Mouse (Mus musculus) midbrain, embryonic 15.5 days (tissue): ENCODE results near the gene Cacna1d. TPM values are rescaled to one million over a fixed set of nuclear protein-coding genes. Genes with fewer than 3 reads are reported as not detected.

Experiments
- ATAC-seq: fragments of 200-750 bp; cut with Nextera tagmentation; replicated peaks from 2 replicates; pipeline ENCODE4 v1.8.0; 2017; ENCODE audit warnings: moderate TSS enrichment
- H3K27ac ChIP-seq: fragments of 300-500 bp; sonication (generic); 2 replicates; pipeline ENCODE4 v1.5.1; 2015; ENCODE audit warnings: mild to moderate bottlenecking, inconsistent platforms
- H3K27me3 ChIP-seq: fragments of 300-500 bp; sonication (generic); replicated peaks from 2 replicates; pipeline ENCODE4 v1.6.1; 2015; ENCODE audit warnings: inconsistent platforms
- H3K36me3 ChIP-seq: fragments of 300-500 bp; sonication (generic); replicated peaks from 2 replicates; pipeline ENCODE4 v1.6.1; 2015; ENCODE audit warnings: inconsistent platforms
- H3K4me1 ChIP-seq: fragments of 300-500 bp; sonication (generic); 2 replicates; pipeline ENCODE4 v1.6.1; 2015; ENCODE audit warnings: inconsistent platforms
- H3K4me2 ChIP-seq: fragments of 300-500 bp; sonication (generic); 2 replicates; pipeline ENCODE4 v1.6.1; 2015; ENCODE audit warnings: inconsistent platforms, mild to moderate bottlenecking, moderate library complexity
- H3K4me3 ChIP-seq: fragments of 300-500 bp; sonication (generic); 2 replicates; pipeline ENCODE4 v1.5.1; 2015; ENCODE audit warnings: mild to moderate bottlenecking, inconsistent platforms
- H3K9ac ChIP-seq: fragments of 300-500 bp; sonication (generic); 2 replicates; pipeline ENCODE4 v1.6.1; 2015; ENCODE audit warnings: mild to moderate bottlenecking, inconsistent platforms
- H3K9me3 ChIP-seq: fragments of 300-500 bp; sonication (generic); 2 replicates; pipeline ENCODE4 v1.6.1; 2016; ENCODE audit warnings: inconsistent platforms
- WGBS: fragments of 180-500 bp; shearing (Covaris S2); methylation state at CpG from one replicate; pipeline ENCODE4 v1.1.7; 2015; ENCODE audit warnings: mixed read lengths; 5-methylcytosine and 5-hydroxymethylcytosine counted together
- polyA plus RNA-seq: library from polyadenylated mRNA; unstranded; fragments of >200 nt; fragmentation: Nextera tagmentation; extraction: Ambion mirVana; gene quantifications from 2 replicates; pipeline ENCODE4 v1.2.1, GENCODE M21; 2015

Gene Cacna1d
- polyA plus RNA-seq, 1 experiment from 2014 or later: 12.1 TPM

DNA sequence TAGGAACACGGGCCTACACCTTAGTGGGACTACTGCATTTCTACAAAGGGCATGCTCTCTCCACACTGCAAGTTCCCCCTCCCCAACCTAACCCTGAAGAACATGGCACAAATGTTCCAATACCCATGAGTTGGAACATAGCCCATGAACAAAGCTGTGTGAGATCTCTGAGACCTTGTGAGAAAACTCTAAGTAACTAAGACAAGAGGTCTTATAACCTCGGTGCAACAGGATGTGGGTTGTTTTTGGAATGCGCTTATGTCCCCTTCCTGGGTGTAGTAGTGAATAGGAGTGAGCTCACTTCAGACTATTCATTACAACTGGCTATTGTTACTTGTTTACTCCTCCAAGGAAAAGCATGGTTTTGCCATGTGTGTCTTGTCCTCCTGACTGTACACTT lies 353.3 kb downstream of the Cacna1d start:
- H3K4me2 ChIP-seq: no peak overlapping the region
- 88% methylated on average over 3 of the region's 3 CpGs for WGBS
- H3K4me1 ChIP-seq: no peaks in the 10 kb centered on the region
- H3K27ac ChIP-seq: no peak overlapping the region
- no peaks in the 10 kb centered on the region for H3K9me3 ChIP-seq
- H3K4me3 ChIP-seq: no peak overlapping the region
- no peak for ATAC-seq
- no peak overlapping the region for H3K9ac ChIP-seq
- H3K27me3 ChIP-seq: no peaks in the 10 kb centered on the region
- no peaks in the 10 kb centered on the region for H3K36me3 ChIP-seq

DNA sequence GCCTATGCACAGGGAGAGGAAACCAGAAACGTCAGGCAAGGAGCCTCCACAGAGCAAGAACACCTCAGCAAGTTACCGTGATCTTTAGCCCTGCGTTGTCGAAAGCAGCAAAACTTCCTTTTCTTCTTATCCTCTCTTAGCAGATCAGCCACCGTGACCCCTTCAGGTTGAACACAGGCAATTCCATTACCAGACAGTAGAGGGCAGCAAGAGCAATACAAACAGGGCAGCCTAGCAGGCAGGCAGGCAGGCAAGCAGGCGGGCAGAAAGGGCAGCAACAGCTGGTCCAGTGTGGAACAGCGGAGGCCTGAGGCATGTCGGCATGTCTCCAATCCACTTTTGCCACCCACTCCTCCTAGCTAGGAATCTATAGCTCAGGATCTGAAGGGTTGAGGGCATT lies 354.3 kb downstream of the Cacna1d start:
- Histone ChIP-seq H3K27ac (no peak overlapping the region), H3K9ac (no peak overlapping the region), H3K27me3 (no peaks in the 10 kb centered on the region), H3K36me3 (no peaks in the 10 kb centered on the region), H3K4me2 (no peak overlapping the region), H3K4me3 (no peak overlapping the region), H3K4me1 (no peaks in the 10 kb centered on the region), H3K9me3 (no peaks in the 10 kb centered on the region)
- peak; percentile 87 for ATAC-seq
- WGBS: 6% methylated on average over 8 of the region's 8 CpGs

DNA sequence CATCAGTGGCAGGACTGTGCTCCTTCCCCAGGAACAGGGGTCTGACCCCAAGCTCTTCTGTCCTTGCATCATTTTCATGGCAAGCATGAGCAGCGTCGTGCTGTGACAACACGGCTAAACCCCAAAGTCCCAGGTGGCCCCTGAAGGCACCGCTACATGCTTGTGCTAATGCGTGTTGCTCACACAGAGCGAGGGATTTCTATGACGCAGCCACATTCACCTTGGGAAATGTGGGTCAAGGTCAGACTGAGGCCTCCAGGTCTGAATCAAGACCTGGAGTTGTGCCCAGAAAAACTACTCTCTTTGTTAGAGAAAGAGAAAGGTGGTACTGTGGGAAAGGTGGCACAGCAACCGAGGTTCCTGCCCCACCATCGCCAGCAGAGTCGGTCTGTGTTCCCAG lies 355.9 kb downstream of the Cacna1d start:
- H3K36me3 ChIP-seq: no peaks in the 10 kb centered on the region

DNA sequence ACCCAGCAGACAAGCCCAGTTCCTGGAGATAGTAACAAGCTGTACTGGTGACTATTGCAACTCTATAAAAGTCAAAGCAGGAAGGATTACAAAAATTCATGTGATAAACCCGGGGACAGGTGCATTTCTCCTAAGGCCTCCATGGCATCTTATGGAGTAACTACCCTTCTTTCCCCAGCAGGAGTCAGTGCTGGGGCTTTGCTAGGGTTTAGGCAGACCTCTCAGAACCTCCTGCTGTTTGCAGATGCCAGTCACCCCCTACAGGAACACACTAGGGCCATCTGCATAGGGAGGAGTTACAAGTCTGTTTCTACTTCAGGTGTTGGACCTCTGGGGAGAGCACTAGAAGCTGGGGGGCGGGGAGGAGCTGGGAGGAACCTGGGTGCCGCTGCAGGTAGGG lies 357.6 kb downstream of the Cacna1d start:
- no peaks in the 10 kb centered on the region for H3K36me3 ChIP-seq
- 58% methylated on average over 3 of the region's 3 CpGs for WGBS
- no peak overlapping the region for H3K4me3 ChIP-seq
- H3K4me1 ChIP-seq: no peaks in the 10 kb centered on the region
- H3K4me2 ChIP-seq: no peak overlapping the region
- H3K9ac ChIP-seq: no peak overlapping the region
- no peak overlapping the region for H3K27ac ChIP-seq
- no peaks in the 10 kb centered on the region for H3K27me3 ChIP-seq
- no peaks in the 10 kb centered on the region for H3K9me3 ChIP-seq
- no peak for ATAC-seq

More for the DNA sequence above, 355.9 kb downstream of the Cacna1d start:
- 85% methylated on average over 10 of the region's 10 CpGs for WGBS
- H3K4me3 ChIP-seq: no peak overlapping the region
- H3K9ac ChIP-seq: no peak overlapping the region
- H3K4me1 ChIP-seq: no peaks in the 10 kb centered on the region
- no peak overlapping the region for H3K27ac ChIP-seq
- H3K9me3 ChIP-seq: no peaks in the 10 kb centered on the region
- H3K27me3 ChIP-seq: no peaks in the 10 kb centered on the region
- no peak overlapping the region for H3K4me2 ChIP-seq
- ATAC-seq: no peak

DNA sequence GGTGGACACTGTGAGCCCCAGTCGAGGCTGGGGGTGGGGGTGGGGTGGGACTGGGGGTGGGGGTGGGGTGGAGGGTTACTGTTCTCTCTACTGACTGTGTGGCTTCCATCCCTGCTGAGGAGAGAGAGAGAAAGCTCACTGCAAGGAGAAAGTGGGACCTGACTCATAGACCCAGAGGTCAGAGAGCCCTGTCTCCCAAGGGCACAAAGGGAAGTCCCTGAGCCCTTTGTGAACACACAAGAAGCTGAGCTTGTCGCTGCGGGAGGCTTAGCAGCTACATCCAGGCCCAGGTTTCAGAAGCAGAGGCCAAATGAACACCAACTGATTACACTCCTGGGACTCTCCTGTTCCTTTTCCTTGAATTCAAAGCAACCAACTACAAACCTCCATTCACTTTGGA lies 360.0 kb downstream of the Cacna1d start:
- Histone ChIP-seq H3K4me3 (no peak overlapping the region), H3K9ac (no peak overlapping the region), H3K4me1 (no peaks in the 10 kb centered on the region), H3K36me3 (no peaks in the 10 kb centered on the region), H3K27ac (no peak overlapping the region), H3K9me3 (no peaks in the 10 kb centered on the region), H3K27me3 (no peaks in the 10 kb centered on the region), H3K4me2 (no peak overlapping the region)
- WGBS: 14% methylated on average over 3 of the region's 3 CpGs
- ATAC-seq: no peak

DNA sequence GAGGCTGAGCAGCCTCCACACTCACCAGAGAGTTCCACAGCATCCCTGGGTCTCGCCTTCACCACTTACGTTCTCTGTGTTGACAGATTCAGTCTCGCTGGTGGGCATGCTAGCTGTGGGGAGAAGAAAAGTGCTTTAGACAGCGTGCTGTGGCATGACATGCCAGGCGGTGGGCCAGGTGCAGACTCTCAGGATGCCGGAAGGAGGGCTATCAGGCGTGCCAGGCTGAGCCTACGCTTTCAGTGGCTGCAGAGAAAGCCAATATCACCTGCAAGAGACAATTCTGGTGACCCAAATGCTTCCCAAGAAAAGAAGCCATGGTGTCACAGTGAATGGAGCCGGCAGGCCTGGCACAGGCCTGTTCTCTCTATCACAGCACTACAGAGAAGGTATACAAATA lies 361.2 kb downstream of the Cacna1d start:
- 88% methylated on average over 9 of the region's 9 CpGs for WGBS

DNA sequence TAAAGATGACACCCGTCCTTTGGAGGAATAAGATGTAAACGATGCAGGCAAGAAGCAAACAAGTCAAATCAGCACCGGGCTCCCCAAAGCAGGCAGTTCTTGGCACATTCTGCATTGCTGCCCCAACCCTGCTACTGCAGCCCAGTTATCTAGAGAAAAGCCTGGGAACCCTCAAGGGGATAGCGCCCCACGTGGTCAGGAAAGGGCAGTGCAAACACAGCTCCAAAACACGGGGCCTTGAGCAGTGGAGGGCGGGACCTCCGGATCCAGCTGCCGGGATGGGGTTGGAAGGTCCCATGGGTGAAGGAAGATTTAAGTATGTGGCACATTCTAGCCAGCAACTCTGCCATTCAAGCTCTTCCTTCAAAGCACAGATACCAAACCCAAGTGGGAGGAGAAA lies 361.9 kb downstream of the Cacna1d start:
- WGBS: 31% methylated on average over 9 of the region's 9 CpGs

More for the DNA sequence above, 361.2 kb downstream of the Cacna1d start:
- Histone ChIP-seq H3K9me3 (no peaks in the 10 kb centered on the region), H3K9ac (no peak overlapping the region), H3K4me1 (no peaks in the 10 kb centered on the region), H3K4me3 (no peak overlapping the region), H3K4me2 (no peak overlapping the region), H3K36me3 (no peaks in the 10 kb centered on the region), H3K27ac (no peak overlapping the region), H3K27me3 (no peaks in the 10 kb centered on the region)
- ATAC-seq: no peak

DNA sequence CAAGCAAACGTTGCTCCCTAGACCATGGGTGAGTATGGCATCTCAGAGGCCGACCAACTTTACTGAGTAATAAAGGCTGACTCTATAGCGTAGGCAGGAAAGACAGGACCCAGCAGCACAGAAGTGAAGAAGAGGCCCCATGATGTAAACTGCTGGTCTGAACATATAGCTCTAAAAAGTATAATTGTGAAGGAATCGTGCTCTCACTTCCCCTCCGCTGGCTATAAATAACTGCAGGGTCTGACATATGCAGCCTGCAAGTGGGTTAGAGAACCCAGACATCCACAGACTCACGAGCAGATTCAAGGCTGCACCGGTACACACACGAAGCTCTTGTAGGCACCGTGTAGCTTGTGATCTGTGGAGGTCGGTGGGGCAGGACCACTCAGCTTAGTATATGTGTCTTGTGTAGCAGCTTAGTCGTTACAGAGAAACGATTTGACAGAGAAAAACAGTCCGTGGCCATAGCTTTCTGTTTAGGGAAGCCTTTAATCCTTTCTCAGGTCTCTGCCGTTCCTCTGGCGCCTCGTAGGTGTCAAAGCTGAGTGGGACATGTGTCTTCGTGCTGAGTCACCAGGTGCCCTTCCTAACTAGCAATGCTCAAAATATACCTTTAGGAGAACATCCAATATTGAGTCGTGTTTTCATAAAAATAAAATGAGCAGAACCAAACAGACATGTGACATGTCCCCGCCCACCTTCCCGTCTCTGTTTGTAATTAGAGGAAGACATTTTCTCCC lies 366.1 kb downstream of the Cacna1d start:
- H3K36me3 ChIP-seq: no peaks in the 10 kb centered on the region
- no peak for ATAC-seq
- H3K4me3 ChIP-seq: no peak overlapping the region
- WGBS: 84% methylated on average over 20 of the region's 20 CpGs
- no peaks in the 10 kb centered on the region for H3K27me3 ChIP-seq
- no peak overlapping the region for H3K4me2 ChIP-seq
- H3K9ac ChIP-seq: no peak overlapping the region
- no peaks in the 10 kb centered on the region for H3K4me1 ChIP-seq
- no peak overlapping the region for H3K27ac ChIP-seq
- H3K9me3 ChIP-seq: no peaks in the 10 kb centered on the region

More for the DNA sequence above, 361.9 kb downstream of the Cacna1d start:
- no peaks in the 10 kb centered on the region for H3K27me3 ChIP-seq
- H3K4me2 ChIP-seq: no peak overlapping the region
- no peaks in the 10 kb centered on the region for H3K9me3 ChIP-seq
- H3K27ac ChIP-seq: no peak overlapping the region
- no peak for ATAC-seq
- no peaks in the 10 kb centered on the region for H3K4me1 ChIP-seq
- H3K9ac ChIP-seq: no peak overlapping the region
- no peaks in the 10 kb centered on the region for H3K36me3 ChIP-seq
- no peak overlapping the region for H3K4me3 ChIP-seq

DNA sequence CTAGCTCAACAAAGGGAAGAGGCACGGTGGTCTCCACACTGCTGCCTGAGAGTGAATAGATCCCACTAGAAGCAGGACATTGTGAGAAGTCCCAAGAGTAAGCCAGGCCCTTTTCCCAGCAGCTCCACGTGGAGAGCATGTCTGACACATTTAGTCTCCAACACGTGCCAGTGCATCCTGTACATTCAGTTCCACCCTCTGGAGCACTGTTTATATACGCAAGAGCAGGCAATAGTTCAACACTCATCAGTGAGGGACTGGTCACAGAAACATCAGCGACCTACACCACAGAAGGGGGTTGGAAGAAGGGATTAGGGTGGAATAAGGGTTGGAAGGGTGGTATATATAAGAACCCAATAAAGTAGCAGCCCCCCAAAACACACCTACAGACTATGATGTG lies 371.2 kb downstream of the Cacna1d start:
- 77% methylated on average over 5 of the region's 5 CpGs for WGBS
- Histone ChIP-seq H3K36me3 (no peaks in the 10 kb centered on the region), H3K4me3 (no peak overlapping the region), H3K27ac (no peak overlapping the region), H3K4me2 (no peak overlapping the region), H3K9me3 (no peaks in the 10 kb centered on the region), H3K27me3 (no peaks in the 10 kb centered on the region), H3K4me1 (no peaks in the 10 kb centered on the region), H3K9ac (no peak overlapping the region)
- ATAC-seq: no peak

DNA sequence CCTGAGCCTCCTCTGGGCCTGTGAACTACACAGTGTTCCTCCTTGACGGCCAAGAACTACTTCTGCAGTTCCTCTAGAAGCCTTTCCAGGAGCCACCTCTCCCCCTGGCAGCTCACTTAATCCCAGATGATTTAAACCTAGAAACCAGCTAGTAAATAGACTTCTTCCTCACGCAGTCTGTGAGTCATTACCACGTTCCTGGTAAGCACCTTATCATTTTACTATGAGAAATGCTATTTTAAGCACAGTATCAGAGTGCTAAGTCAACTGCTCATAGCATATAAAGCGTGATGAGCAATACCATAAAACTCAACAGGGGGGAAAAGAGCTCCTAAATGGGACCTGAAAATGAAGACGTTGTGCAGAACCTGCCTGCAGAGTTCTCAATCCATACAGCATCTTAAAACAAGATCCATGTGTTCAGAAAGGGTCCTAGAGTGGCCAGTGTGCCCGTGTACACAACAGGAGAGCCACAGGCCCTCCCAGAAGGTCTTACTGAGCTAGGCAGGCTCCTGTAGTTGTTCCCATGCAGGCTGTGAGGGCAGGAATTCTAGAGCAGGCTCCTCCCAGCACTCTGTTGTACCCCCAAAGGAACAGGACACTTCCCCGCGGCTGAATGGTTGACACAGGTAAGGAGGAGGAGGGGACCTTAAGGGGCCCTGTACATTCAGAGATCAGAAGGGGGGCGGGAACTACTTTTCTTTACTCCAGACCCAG lies 377.7 kb downstream of the Cacna1d start:
- H3K4me2 ChIP-seq: no peak overlapping the region
- no peaks in the 10 kb centered on the region for H3K27me3 ChIP-seq
- H3K4me3 ChIP-seq: no peak overlapping the region
- no peaks in the 10 kb centered on the region for H3K9me3 ChIP-seq
- H3K9ac ChIP-seq: no peak overlapping the region
- no peaks in the 10 kb centered on the region for H3K36me3 ChIP-seq
- no peak overlapping the region for H3K27ac ChIP-seq
- H3K4me1 ChIP-seq: no peaks in the 10 kb centered on the region
- WGBS: 70% methylated on average over 9 of the region's 9 CpGs
- ATAC-seq: no peak

DNA sequence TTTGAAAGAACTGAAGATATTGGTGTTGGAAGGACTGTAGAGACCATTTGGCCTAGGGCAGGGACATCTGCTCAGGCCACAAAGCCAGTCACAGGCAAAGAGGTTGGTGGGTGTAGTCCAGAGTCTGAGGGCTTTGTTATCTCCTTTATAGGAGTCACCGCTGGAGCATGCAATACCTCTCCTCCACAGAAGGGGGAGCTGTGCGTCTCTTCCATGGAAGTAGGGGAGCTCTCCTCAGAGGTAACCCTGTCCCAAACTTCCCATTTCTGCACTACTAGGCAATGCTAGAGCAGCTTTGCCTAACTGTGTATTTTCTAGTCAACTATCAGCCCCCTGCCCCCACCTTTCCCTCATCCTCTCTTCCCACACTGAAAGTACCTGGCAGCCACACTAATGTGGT lies 382.2 kb downstream of the Cacna1d start:
- no peak overlapping the region for H3K4me2 ChIP-seq
- ATAC-seq: no peak
- H3K27ac ChIP-seq: no peak overlapping the region

DNA sequence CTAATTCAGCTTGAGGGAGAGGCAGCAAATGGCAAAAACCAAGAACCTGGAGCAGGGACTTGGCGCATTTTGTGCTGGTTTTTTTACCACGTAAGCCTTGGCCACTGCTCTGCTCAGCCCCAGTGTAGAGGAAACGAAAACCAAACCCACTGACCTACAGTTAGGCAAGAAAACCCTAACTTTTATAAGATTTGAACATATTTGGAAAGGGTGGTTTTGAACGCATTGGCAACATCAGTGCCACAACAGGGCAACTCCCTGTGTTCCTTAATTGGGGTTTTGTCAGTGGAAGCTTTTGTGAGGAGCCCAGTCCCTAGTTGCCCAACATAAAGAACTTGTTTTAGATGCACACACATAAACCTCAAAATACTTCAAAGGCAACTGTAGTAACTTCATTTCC lies 384.7 kb downstream of the Cacna1d start:
- 88% methylated on average over 4 of the region's 4 CpGs for WGBS
- Histone ChIP-seq H3K36me3 (no peaks in the 10 kb centered on the region), H3K9ac (no peak overlapping the region), H3K4me1 (no peaks in the 10 kb centered on the region), H3K27me3 (no peaks in the 10 kb centered on the region), H3K9me3 (no peaks in the 10 kb centered on the region), H3K27ac (no peak overlapping the region), H3K4me2 (no peak overlapping the region), H3K4me3 (no peak overlapping the region)
- ATAC-seq: no peak

More for the DNA sequence above, 382.2 kb downstream of the Cacna1d start:
- Histone ChIP-seq H3K9me3 (no peaks in the 10 kb centered on the region), H3K27me3 (no peaks in the 10 kb centered on the region), H3K9ac (no peak overlapping the region), H3K36me3 (no peaks in the 10 kb centered on the region), H3K4me1 (no peaks in the 10 kb centered on the region), H3K4me3 (no peak overlapping the region)
- 38% methylated on average over 2 of the region's 2 CpGs for WGBS

DNA sequence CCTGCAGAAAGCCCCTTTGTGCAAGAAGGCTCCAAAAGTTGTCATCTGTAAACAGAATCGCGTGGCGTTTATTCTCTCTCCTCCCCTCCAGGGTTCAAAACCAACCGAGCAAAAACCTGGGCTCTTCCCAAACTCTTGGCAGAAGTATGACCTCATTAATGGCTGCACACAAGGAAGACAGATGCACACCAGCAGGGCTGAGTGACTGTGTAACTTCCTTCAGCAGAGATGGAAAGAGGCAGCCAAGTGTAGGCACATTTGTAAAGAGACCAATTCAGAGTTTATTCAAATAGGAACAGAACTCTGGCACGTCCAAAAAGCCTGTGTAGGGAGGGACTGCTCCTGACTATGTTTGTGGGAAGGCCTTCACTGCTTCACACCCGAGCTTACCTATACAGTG lies 385.7 kb downstream of the Cacna1d start:
- no peaks in the 10 kb centered on the region for H3K9me3 ChIP-seq
- H3K4me2 ChIP-seq: no peak overlapping the region
- H3K36me3 ChIP-seq: no peaks in the 10 kb centered on the region
- H3K4me1 ChIP-seq: no peaks in the 10 kb centered on the region
- no peak overlapping the region for H3K9ac ChIP-seq
- H3K27me3 ChIP-seq: no peaks in the 10 kb centered on the region
- no peak for ATAC-seq
- WGBS: 68% methylated on average over 6 of the region's 6 CpGs
- no peak overlapping the region for H3K4me3 ChIP-seq
- H3K27ac ChIP-seq: no peak overlapping the region
